24 mouse cellular contexts compared by ENCODE assay signal in genomic region chr16:4521074-4521667, GRCm38 (mm10). TPM values are rescaled to one million over a fixed set of nuclear protein-coding genes. Genes with fewer than 3 reads are reported as not detected.
DNase-seq lines count a peak whose midpoint lies in the region; ATAC-seq and TF ChIP-seq lines count a peak whose summit lies in the region.
"Had no signal": no experiment of that assay in that cellular context is flagged by ENCODE, and none has a peak within 500 bp of the region (broad histone marks: within the 10 kb centered on the region; RNA-seq: fewer than 3 reads in every experiment).

No protein-coding gene starts in this region.

- ATAC-seq in heart, embryonic 14.5 days (ENCODE audit: insufficient number of reproducible peaks, insufficient read depth, low FRiP score, low read depth), result no peak
- ATAC-seq in limb, embryonic 13.5 days (ENCODE audit: low FRiP score, low read depth), result no peak
- ATAC-seq: activated CD4-positive, CD25-positive, alpha-beta regulatory T cell, adult 4 months; CD4-positive, CD25-positive, alpha-beta regulatory T cell, adult 4 months; forebrain, postnatal 0 days; midbrain, embryonic 15.5 days had no signal

- peak overlapping the region; percentile 99 for H3K27ac ChIP-seq in gastrocnemius, adult 2 months
- H3K27ac ChIP-seq in heart, embryonic 14.5 days (replicated peaks in 1 of 2; ENCODE audit: control insufficient read depth in 1 of 2, insufficient read depth in 1 of 2, low read depth in 2 of 2, low read length in 2 of 2), result peak overlapping the region; percentile 100
- peak overlapping the region; percentile 84 for H3K27ac ChIP-seq in brown adipose tissue, adult 24 weeks (replicated peaks; ENCODE audit: low read depth, low read length)
- no peak overlapping the region for H3K27ac ChIP-seq in limb, embryonic 13.5 days
- H3K27ac ChIP-seq: hindbrain, embryonic 15.5 days; intestine, embryonic 15.5 days; left cerebral cortex, adult 2 months; liver, embryonic 15.5 days; midbrain, embryonic 15.5 days; stomach, embryonic 15.5 days had no signal

- DNase-seq in gastrocnemius, adult 2 months, result no peak
- no peak for DNase-seq in gastrocnemius, postnatal 25 days
- DNase-seq in heart, postnatal 36 days, result no peak
- DNase-seq in lung, postnatal 10 days, result no peak
- no peak for DNase-seq in left cerebral cortex, postnatal 14 days (ENCODE audit: low spot score in 2 of 2)
- DNase-seq: adrenal gland, postnatal 14 days; cerebellum, adult 11 months; cerebellum, postnatal 10 days; forebrain, postnatal 0 days; layer of hippocampus, adult 9-11 months; right cerebral cortex, postnatal 25 days; thymus, adult 18-20 months had no signal

- no peaks in the 10 kb centered on the region for H3K9me3 ChIP-seq in heart, embryonic 14.5 days (ENCODE audit: control insufficient read depth, low read length)
- no peaks in the 10 kb centered on the region for H3K9me3 ChIP-seq in limb, embryonic 13.5 days
- H3K9me3 ChIP-seq: embryonic facial prominence, embryonic 15.5 days; hindbrain, embryonic 15.5 days; intestine, embryonic 15.5 days; liver, embryonic 15.5 days; midbrain, embryonic 15.5 days; stomach, embryonic 15.5 days had no signal

- intact Hi-C loops in gastrocnemius, adult 2 months (cut with DNase I), result no loop called here
- intact Hi-C loops in heart, postnatal 36 days (cut with DNase I), result no loop called here
- intact Hi-C loops in left cerebral cortex, postnatal 14 days (cut with DNase I), result no loop called here

- H3K36me3 ChIP-seq in heart, embryonic 14.5 days (ENCODE audit: control insufficient read depth, insufficient read depth, low read length), result peaks cover 17% of the 10 kb centered on the region
- no peaks in the 10 kb centered on the region for H3K36me3 ChIP-seq in limb, embryonic 13.5 days
- H3K36me3 ChIP-seq: embryonic facial prominence, embryonic 15.5 days; hindbrain, embryonic 15.5 days; intestine, embryonic 15.5 days; liver, embryonic 15.5 days; midbrain, embryonic 15.5 days; stomach, embryonic 15.5 days had no signal

- peak overlapping the region; percentile 75 for H3K4me2 ChIP-seq in heart, embryonic 14.5 days (ENCODE audit: low read length)
- H3K4me2 ChIP-seq in limb, embryonic 13.5 days (replicated peaks), result no peak overlapping the region
- H3K4me2 ChIP-seq: embryonic facial prominence, embryonic 15.5 days; hindbrain, embryonic 15.5 days; intestine, embryonic 15.5 days; liver, embryonic 15.5 days; midbrain, embryonic 15.5 days; stomach, embryonic 15.5 days had no signal

- peaks cover 14 to 35% of the 10 kb centered on the region in 2 experiments for H3K4me1 ChIP-seq in heart, embryonic 14.5 days (ENCODE audit: control insufficient read depth in 2 of 2, insufficient read depth in 2 of 2, low read length in 2 of 2)
- peaks cover 5% of the 10 kb centered on the region for H3K4me1 ChIP-seq in brown adipose tissue, adult 24 weeks (ENCODE audit: control insufficient read depth, insufficient read depth, insufficient read length, low read length)
- H3K4me1 ChIP-seq in limb, embryonic 13.5 days, result peaks cover 26% of the 10 kb centered on the region
- H3K4me1 ChIP-seq: embryonic facial prominence, embryonic 15.5 days; intestine, embryonic 15.5 days; liver, embryonic 15.5 days; midbrain, embryonic 15.5 days; stomach, embryonic 15.5 days had no signal

- no peaks in the 10 kb centered on the region for H3K27me3 ChIP-seq in heart, embryonic 14.5 days (ENCODE audit: control insufficient read depth, insufficient read depth, low read length)
- H3K27me3 ChIP-seq in limb, embryonic 13.5 days, result no peaks in the 10 kb centered on the region
- H3K27me3 ChIP-seq: embryonic facial prominence, embryonic 15.5 days; hindbrain, embryonic 15.5 days; intestine, embryonic 15.5 days; liver, embryonic 15.5 days; midbrain, embryonic 15.5 days; stomach, embryonic 15.5 days had no signal

- no peak for TF ChIP-seq CTCF in gastrocnemius, adult 2 months (IDR thresholded peaks at IDR 0.05)

- H3K4me3 ChIP-seq in gastrocnemius, adult 2 months, result peak overlapping the region; percentile 81
- H3K4me3 ChIP-seq in heart, embryonic 14.5 days (ENCODE audit: control insufficient read depth in 1 of 2, insufficient read depth in 1 of 2, low read depth in 1 of 2, low read length in 2 of 2), result peak overlapping the region; percentile 42 to 61
- H3K4me3 ChIP-seq in brown adipose tissue, adult 24 weeks (ENCODE audit: insufficient read depth, low read depth, low read length), result no peak overlapping the region; the same call in 1 of the 2 replicates
- peak overlapping the region; percentile 5; the same call in 1 of the 2 replicates for H3K4me3 ChIP-seq in limb, embryonic 13.5 days
- H3K4me3 ChIP-seq: embryonic facial prominence, embryonic 15.5 days; hindbrain, embryonic 15.5 days; intestine, embryonic 15.5 days; left cerebral cortex, adult 2 months; liver, embryonic 15.5 days; midbrain, embryonic 15.5 days; stomach, embryonic 15.5 days had no signal

- H3K9ac ChIP-seq in heart, embryonic 14.5 days (ENCODE audit: low read length), result peak overlapping the region; percentile 84
- H3K9ac ChIP-seq in limb, embryonic 13.5 days, result no peak overlapping the region
- H3K9ac ChIP-seq: embryonic facial prominence, embryonic 15.5 days; forebrain, postnatal 0 days; hindbrain, embryonic 15.5 days; intestine, embryonic 15.5 days; liver, embryonic 15.5 days; midbrain, embryonic 15.5 days; stomach, embryonic 15.5 days had no signal

- 24% methylated on average over 4 of the region's 4 CpGs for WGBS in heart, embryonic 14.5 days
- WGBS in limb, embryonic 13.5 days, result 55% methylated on average over 4 of the region's 4 CpGs

RNA-seq across cellular contexts. Expression of gene Srl, which starts 20.4 kb away (rescaled TPM):
- total RNA-seq in gastrocnemius, adult 2 months (2021), result 1,000 to 10,000 TPM; 1,026 to 1,225 TPM
- total RNA-seq in gastrocnemius, postnatal 25 days (2021), result 1,000 to 10,000 TPM; 1,248 to 1,686 TPM
- 259 and 288 TPM in 2 replicates for polyA plus RNA-seq in heart, embryonic 14.5 days (2014; fragmentation: Nextera tagmentation; extraction: Ambion mirVana)
- 1,000 to 10,000 TPM in 1 of 2 experiments, 100 to 1,000 TPM in 1; 873 to 1,040 TPM for total RNA-seq in heart, postnatal 36 days (2021)
- 17.3 and 26.8 TPM in 2 replicates for polyA plus RNA-seq in brown adipose tissue, adult 24 weeks (2012; ENCODE audit: insufficient read depth, insufficient read length, missing spikeins)
- polyA plus RNA-seq in limb, embryonic 13.5 days (2015; fragmentation: Nextera tagmentation; extraction: Ambion mirVana), result 38.7 and 41.8 TPM in 2 replicates
- total RNA-seq in left cerebral cortex, postnatal 14 days (2021), result 10 to 100 TPM; 14.2 to 18.8 TPM

RNA-seq across cellular contexts. Expression of gene Tfap4, which starts 38.5 kb away (rescaled TPM):
- 1 to 10 TPM; 3.0 to 5.1 TPM for total RNA-seq in gastrocnemius, adult 2 months (2021)
- total RNA-seq in gastrocnemius, postnatal 25 days (2021), result 1 to 10 TPM; 2.3 to 3.2 TPM
- 2.5 and 4.1 TPM in 2 replicates for polyA plus RNA-seq in heart, embryonic 14.5 days (2014; fragmentation: Nextera tagmentation; extraction: Ambion mirVana)
- total RNA-seq in heart, postnatal 36 days (2021), result 1 to 10 TPM; 4.4 to 4.6 TPM
- polyA plus RNA-seq in brown adipose tissue, adult 24 weeks (2012; ENCODE audit: insufficient read depth, insufficient read length, missing spikeins), result 3.2 and 3.3 TPM in 2 replicates
- polyA plus RNA-seq in limb, embryonic 13.5 days (2015; fragmentation: Nextera tagmentation; extraction: Ambion mirVana), result 24.9 and 26.3 TPM in 2 replicates
- total RNA-seq in left cerebral cortex, postnatal 14 days (2021), result 1 to 10 TPM; 2.8 to 3.1 TPM

Comparison
In these comparisons a context has a peak if more than half of its experiments do, and no peak if none do; other contexts are left out.
1. RNA of gene Srl, which starts 20.4 kb away (total RNA-seq): 1,248 to 1,686 TPM in gastrocnemius, postnatal 25 days, 1,026 to 1,225 TPM in gastrocnemius, adult 2 months and 873 to 1,040 TPM in heart, postnatal 36 days; 14.2 to 18.8 TPM in left cerebral cortex, postnatal 14 days; every median in the first group is over 10 times any median in the second.